ENCODE assay signal across 8 mouse cellular contexts in genomic region chr8:120736486-120736885, GRCm38 (mm10). TPM values are rescaled to one million over a fixed set of nuclear protein-coding genes. Genes with fewer than 3 reads are reported as not detected.
DNase-seq lines count a peak whose midpoint lies in the region; ATAC-seq and TF ChIP-seq lines count a peak whose summit lies in the region.
"Had no signal": no experiment of that assay in that cellular context is flagged by ENCODE, and none has a peak within 500 bp of the region (broad histone marks: within the 10 kb centered on the region; RNA-seq: fewer than 3 reads in every experiment).

No protein-coding gene starts in this region.

- H3K4me1 ChIP-seq in thymus, adult 2 months (replicated peaks; ENCODE audit: control insufficient read depth, insufficient read depth, low read length), result peaks cover 14% of the 10 kb centered on the region
- H3K4me1 ChIP-seq in forebrain, embryonic 10.5 days, result peaks cover 29% of the 10 kb centered on the region
- peaks cover 19% of the 10 kb centered on the region for H3K4me1 ChIP-seq in hindbrain, embryonic 13.5 days (replicated peaks)
- H3K4me1 ChIP-seq in midbrain, postnatal 0 days (ENCODE audit: insufficient read depth, low read length), result no peaks in the 10 kb centered on the region; the same call in 1 of the 2 replicates

- DNase-seq in thymus, adult 2 months, result no peak
- no peak for DNase-seq in thymus, postnatal 14 days
- peak; percentile 53 for DNase-seq in forebrain, embryonic 10.5 days (ENCODE audit: extremely low spot score, low spot score)
- peak; percentile 33 for DNase-seq in liver
- DNase-seq in midbrain, postnatal 0 days (ENCODE audit: low spot score), result peak; percentile 40
- no peak for DNase-seq in T-cell, adult 2 months (ENCODE audit: low spot score)

- TF ChIP-seq POLR2A in thymus, adult 2 months (IDR thresholded peaks at IDR 0.05; ENCODE audit: control insufficient read depth, extremely low read depth, insufficient read depth, low read length, poor library complexity), result no peak

- TF ChIP-seq CTCF in thymus, adult 2 months (IDR thresholded peaks at IDR 0.05; ENCODE audit: borderline replicate concordance, control insufficient read depth, extremely low read depth, insufficient read depth, low read length, poor library complexity), result no peak
- TF ChIP-seq CTCF in midbrain, postnatal 0 days (IDR thresholded peaks at IDR 0.05), result no peak

- 6% methylated on average over 11 of the region's 11 CpGs for WGBS in thymus, adult 2 months
- WGBS in forebrain, embryonic 10.5 days, result 2% methylated on average over 11 of the region's 11 CpGs
- WGBS in hindbrain, embryonic 13.5 days, result under 1% methylated on average over 11 of the region's 11 CpGs
- 2% methylated on average over 11 of the region's 11 CpGs for WGBS in midbrain, postnatal 0 days

- no peak overlapping the region for H3K27ac ChIP-seq in thymus, adult 2 months (ENCODE audit: control insufficient read depth, insufficient read depth, low read length)
- H3K27ac ChIP-seq in forebrain, embryonic 10.5 days, result peak overlapping the region; percentile 77
- no peak overlapping the region for H3K27ac ChIP-seq in hindbrain, embryonic 13.5 days
- no peak overlapping the region for H3K27ac ChIP-seq in midbrain, postnatal 0 days (ENCODE audit: low read depth, low read length)

- peak overlapping the region; percentile 69 for H3K9ac ChIP-seq in hindbrain, embryonic 13.5 days
- H3K9ac ChIP-seq in midbrain, postnatal 0 days (replicated peaks; ENCODE audit: low read length, poor library complexity, severe bottlenecking), result 0 out of 2 replicates have a peak overlapping the region, but pooled peaks have one; percentile 30

- peak overlapping the region; percentile 21 for H3K4me3 ChIP-seq in thymus, adult 2 months (ENCODE audit: control insufficient read depth, insufficient read depth, low read length)
- peak overlapping the region; percentile 62 for H3K4me3 ChIP-seq in forebrain, embryonic 10.5 days
- H3K4me3 ChIP-seq in hindbrain, embryonic 13.5 days, result peak overlapping the region; percentile 52
- peak overlapping the region; percentile 48 for H3K4me3 ChIP-seq in midbrain, postnatal 0 days (ENCODE audit: low read depth, low read length)
- H3K4me3 ChIP-seq: myocyte had no signal

- H3K9me3 ChIP-seq in forebrain, embryonic 10.5 days, result no peaks in the 10 kb centered on the region
- H3K9me3 ChIP-seq in hindbrain, embryonic 13.5 days, result no peaks in the 10 kb centered on the region
- H3K9me3 ChIP-seq in midbrain, postnatal 0 days (ENCODE audit: low read length), result no peaks in the 10 kb centered on the region

- ATAC-seq in hindbrain, embryonic 13.5 days (ENCODE audit: low FRiP score), result peak; percentile 53; the same call in 1 of the 2 replicates
- 0 out of 2 replicates have a peak, but pooled peaks have one; percentile 39 for ATAC-seq in midbrain, postnatal 0 days (ENCODE audit: low FRiP score)

- peak overlapping the region; percentile 97 for H3K4me2 ChIP-seq in hindbrain, embryonic 13.5 days
- H3K4me2 ChIP-seq in midbrain, postnatal 0 days (ENCODE audit: low read depth, low read length, poor library complexity, severe bottlenecking), result peak overlapping the region; percentile 96

- no peaks in the 10 kb centered on the region for H3K27me3 ChIP-seq in thymus, adult 2 months (ENCODE audit: control insufficient read depth, insufficient read depth, low read length)
- peaks cover 88% of the 10 kb centered on the region for H3K27me3 ChIP-seq in forebrain, embryonic 10.5 days (ENCODE audit: poor library complexity, severe bottlenecking)
- peaks cover 65% of the 10 kb centered on the region for H3K27me3 ChIP-seq in hindbrain, embryonic 13.5 days
- peaks cover 14% of the 10 kb centered on the region for H3K27me3 ChIP-seq in midbrain, postnatal 0 days (ENCODE audit: insufficient read depth, low read length)

- no peaks in the 10 kb centered on the region for H3K36me3 ChIP-seq in thymus, adult 2 months (ENCODE audit: control insufficient read depth, insufficient read depth, low read length)
- no peaks in the 10 kb centered on the region for H3K36me3 ChIP-seq in forebrain, embryonic 10.5 days (replicated peaks)
- H3K36me3 ChIP-seq in hindbrain, embryonic 13.5 days, result no peaks in the 10 kb centered on the region
- no peaks in the 10 kb centered on the region for H3K36me3 ChIP-seq in midbrain, postnatal 0 days (ENCODE audit: insufficient read depth, low read length)

RNA-seq across cellular contexts. Expression of gene Irf8, which starts 0.3 kb away (rescaled TPM):
- polyA plus RNA-seq in thymus, adult 2 months (2012; rRNA removed), result 105 and 109 TPM in 2 replicates
- 4.5 and 5.0 TPM in 2 replicates for polyA plus RNA-seq in forebrain, embryonic 10.5 days (2016; fragmentation: Nextera tagmentation; extraction: Ambion mirVana)
- polyA plus RNA-seq in hindbrain, embryonic 13.5 days (2015; fragmentation: Nextera tagmentation; extraction: Ambion mirVana), result 4.2 and 5.9 TPM in 2 replicates
- 3.2 and 3.5 TPM in 2 replicates for total RNA-seq in midbrain, postnatal 0 days (2014; rRNA removed)
- 5.0 and 5.7 TPM in 2 replicates for polyA plus RNA-seq in midbrain, postnatal 0 days (2015; fragmentation: Nextera tagmentation; extraction: Ambion mirVana)
- polyA plus RNA-seq: myocyte had no signal

Comparison
In these comparisons a context has a peak if more than half of its experiments do, and no peak if none do; other contexts are left out.
1. DNase-seq: peak in forebrain, embryonic 10.5 days (single experiment), liver (single experiment) and midbrain, postnatal 0 days (single experiment); none in thymus, adult 2 months (single experiment), thymus, postnatal 14 days (single experiment) and T-cell, adult 2 months (single experiment).
2. RNA of gene Irf8, which starts 0.3 kb away (polyA plus RNA-seq): 105 to 109 TPM in thymus, adult 2 months; 5.0 to 5.7 TPM in midbrain, postnatal 0 days, 4.5 to 5.0 TPM in forebrain, embryonic 10.5 days and 4.2 to 5.9 TPM in hindbrain, embryonic 13.5 days; every median in the first group is over 10 times any median in the second.
3. Peak in every context shown above with its lines, with median percentiles within 50 percentile points of each other: H3K4me3 ChIP-seq.